ENCODE assay signal across 8 mouse cellular contexts in the genomic region with DNA sequence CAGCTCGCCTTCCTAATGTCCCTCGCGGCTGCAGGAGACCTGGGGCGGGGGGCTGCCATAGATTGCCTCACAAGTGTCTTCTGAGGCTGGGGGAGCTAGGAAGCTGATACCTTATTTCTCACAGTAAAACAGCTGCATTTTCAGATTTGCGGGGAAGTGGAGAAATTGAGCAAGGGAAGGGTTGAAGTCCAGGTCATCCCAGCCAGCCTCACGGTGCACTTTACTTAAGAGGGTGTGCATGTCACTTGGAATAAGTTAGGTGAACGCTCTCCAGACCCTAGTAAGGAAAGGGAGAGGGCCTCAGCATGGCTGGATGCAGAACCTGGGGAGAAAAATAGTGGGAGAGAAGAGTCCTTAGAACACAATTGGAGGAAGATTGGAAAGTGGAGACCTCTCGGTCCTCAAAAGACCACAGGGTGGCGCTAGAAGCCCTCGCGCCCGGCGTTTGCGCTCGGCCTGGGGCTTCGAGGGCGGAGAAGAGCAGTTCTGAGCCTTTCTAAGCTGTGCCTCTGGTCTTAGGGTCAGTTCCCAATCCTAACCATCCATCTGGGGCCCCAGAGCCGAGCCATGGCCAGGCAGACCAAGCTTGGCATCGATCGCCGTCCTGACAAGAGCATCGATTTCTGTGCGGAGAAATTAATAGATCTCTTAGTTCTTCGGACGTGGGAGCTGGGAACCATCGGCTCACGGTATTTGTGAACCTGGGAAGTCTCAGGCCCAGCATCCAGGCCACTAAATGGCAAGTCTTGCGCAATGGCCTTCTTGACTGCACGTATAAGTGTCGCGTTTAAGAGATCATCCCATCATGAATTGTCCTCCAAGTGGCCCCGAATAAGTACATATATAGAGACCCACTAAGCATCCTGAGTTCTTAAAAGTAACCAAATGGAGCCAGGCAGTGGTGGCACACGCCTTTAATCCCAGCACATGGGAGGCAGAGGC. TPM values are rescaled to one million over a fixed set of nuclear protein-coding genes. Genes with fewer than 3 reads are reported as not detected.
A peak's percentile ranks its signal among the peaks of the same experiment; 100 is the strongest.
DNase-seq lines count a peak whose midpoint lies in the region; ATAC-seq and TF ChIP-seq lines count a peak whose summit lies in the region.

No protein-coding gene starts in this region.

- no peaks in the 10 kb centered on the region for H3K36me3 ChIP-seq in G1E (replicated peaks)
- no peaks in the 10 kb centered on the region for H3K36me3 ChIP-seq in heart, postnatal 0 days (replicated peaks; ENCODE audit: control insufficient read depth, insufficient read depth, low read length)
- no peaks in the 10 kb centered on the region for H3K36me3 ChIP-seq in lung, embryonic 15.5 days

- no peak overlapping the region for H3K4me3 ChIP-seq in G1E (ENCODE audit: low read depth, low read length)
- no peak overlapping the region for H3K4me3 ChIP-seq in bone marrow, adult 2 months (replicated peaks; ENCODE audit: control insufficient read depth, low read depth, low read length)
- no peak overlapping the region for H3K4me3 ChIP-seq in embryonic fibroblast, embryonic 13.5 days (ENCODE audit: insufficient read depth, low read length)
- H3K4me3 ChIP-seq in heart, postnatal 0 days (ENCODE audit: low read depth, low read length) = peak overlapping the region; percentile 26
- H3K4me3 ChIP-seq in lung, embryonic 15.5 days = peak overlapping the region; percentile 23

- no peak overlapping the region for H3K27ac ChIP-seq in bone marrow, adult 2 months (ENCODE audit: control insufficient read depth, insufficient read depth, low read depth, low read length, poor library complexity)
- H3K27ac ChIP-seq in embryonic fibroblast, embryonic 13.5 days (ENCODE audit: insufficient read depth, low read length) = no peak overlapping the region
- H3K27ac ChIP-seq in heart, postnatal 0 days (ENCODE audit: low read depth) = no peak overlapping the region
- H3K27ac ChIP-seq in lung, embryonic 15.5 days = no peak overlapping the region

- H3K9me3 ChIP-seq in G1E (replicated peaks) = no peaks in the 10 kb centered on the region
- no peaks in the 10 kb centered on the region for H3K9me3 ChIP-seq in heart, postnatal 0 days (replicated peaks; ENCODE audit: control insufficient read depth, low read length)
- H3K9me3 ChIP-seq in lung, embryonic 15.5 days = no peaks in the 10 kb centered on the region

- H3K4me2 ChIP-seq in heart, postnatal 0 days (ENCODE audit: low read depth, low read length) = peak overlapping the region; percentile 34
- H3K4me2 ChIP-seq in lung, embryonic 15.5 days = peak overlapping the region; percentile 49

- TF ChIP-seq POLR2A in bone marrow, adult 2 months (IDR thresholded peaks at IDR 0.05; ENCODE audit: borderline replicate concordance, control insufficient read depth, low read depth, low read length) = no peak
- no peak for TF ChIP-seq POLR2A in embryonic fibroblast, embryonic 13.5 days (IDR thresholded peaks at IDR 0.05; ENCODE audit: low read depth, low read length)

- 12% methylated on average over 33 of the region's 33 CpGs for WGBS in bone marrow, adult 2 months
- WGBS in heart, postnatal 0 days = 16% methylated on average over 33 of the region's 33 CpGs
- 15% methylated on average over 33 of the region's 33 CpGs for WGBS in lung, embryonic 15.5 days

- peaks cover 1% of the 10 kb centered on the region; the same call in 1 of the 2 replicates for H3K4me1 ChIP-seq in G1E (ENCODE audit: insufficient read depth, low read depth, low read length)
- no peaks in the 10 kb centered on the region for H3K4me1 ChIP-seq in bone marrow, adult 2 months (ENCODE audit: control insufficient read depth, insufficient read depth, low read length)
- H3K4me1 ChIP-seq in embryonic fibroblast, embryonic 13.5 days (ENCODE audit: control insufficient read depth, insufficient read depth, low read length) = 0 out of 2 replicates have a peak, but pooled peaks cover 3% of the 10 kb centered on the region
- no peaks in the 10 kb centered on the region; the same call in 1 of the 2 replicates for H3K4me1 ChIP-seq in heart, postnatal 0 days (ENCODE audit: control insufficient read depth, insufficient read depth)
- H3K4me1 ChIP-seq in lung, embryonic 15.5 days = peaks cover 24% of the 10 kb centered on the region

- peaks cover 44% of the 10 kb centered on the region for H3K27me3 ChIP-seq in G1E (ENCODE audit: insufficient read depth, low read length)
- peaks cover 100% of the 10 kb centered on the region for H3K27me3 ChIP-seq in heart, postnatal 0 days (ENCODE audit: control insufficient read depth, insufficient read depth, low read length)
- peaks cover 100% of the 10 kb centered on the region for H3K27me3 ChIP-seq in lung, embryonic 15.5 days

- no peak for TF ChIP-seq CTCF in G1E (IDR thresholded peaks at IDR 0.05; ENCODE audit: low read depth, low read length)
- peak; percentile 55 for TF ChIP-seq CTCF in bone marrow, adult 2 months (IDR thresholded peaks at IDR 0.05; ENCODE audit: control insufficient read depth, insufficient read depth, low read length)
- peak; percentile 46; the same call in 1 of the 2 replicates for TF ChIP-seq CTCF in embryonic fibroblast, embryonic 13.5 days (IDR thresholded peaks at IDR 0.05; ENCODE audit: borderline replicate concordance, insufficient read depth, low read length)
- peak; percentile 72 for TF ChIP-seq CTCF in heart, postnatal 0 days (IDR thresholded peaks at IDR 0.05; ENCODE audit: low read depth)

- no peak for ATAC-seq in G1E (ENCODE audit: extremely low read depth, insufficient number of reproducible peaks, low FRiP score, poor library complexity, severe bottlenecking)
- 0 out of 2 replicates have a peak, but pooled peaks have one; percentile 18 for ATAC-seq in heart, postnatal 0 days (ENCODE audit: insufficient read depth, low read depth)
- ATAC-seq in lung, embryonic 15.5 days (ENCODE audit: borderline replicate concordance, extremely low read depth, low FRiP score, low TSS enrichment) = no peak

- peak; percentile 23 for DNase-seq in G1E (ENCODE audit: low spot score)
- peak; percentile 65 for DNase-seq in heart, postnatal 0 days (ENCODE audit: low spot score)
- peak; percentile 59 to 81 for DNase-seq in kidney, postnatal 36 days
- DNase-seq in ovary, postnatal 14 days (ENCODE audit: low spot score) = peak; percentile 65
- DNase-seq in urinary bladder, postnatal 36 days (ENCODE audit: low spot score in 2 of 2) = peak; percentile 44 to 56

- H3K9ac ChIP-seq in heart, postnatal 0 days (replicated peaks; ENCODE audit: low read depth, low read length) = no peak overlapping the region
- H3K9ac ChIP-seq in lung, embryonic 15.5 days = 0 out of 2 replicates have a peak overlapping the region, but pooled peaks have one; percentile 3

- no peak for TF ChIP-seq EP300 in heart, postnatal 0 days (IDR thresholded peaks at IDR 0.05; ENCODE audit: low read depth)

RNA-seq across cellular contexts. Expression of gene Ntrk1, which starts 0.6 kb away (rescaled TPM):
- total RNA-seq in G1E (2014; fragmentation: Nextera tagmentation) (not detected in 2 replicates), G1E (2017) (not detected in 2 replicates)
- not detected in 2 replicates for polyA plus RNA-seq in G1E (2012)
- polyA plus RNA-seq in bone marrow, adult 2 months (2011; ENCODE audit: insufficient read depth, insufficient read length, low replicate concordance, missing spikeins) = not detected in 2 replicates
- polyA plus RNA-seq in embryonic fibroblast, embryonic 13.5 days (2011; ENCODE audit: insufficient read length, low read depth, missing spikeins) = not detected in 2 replicates
- total RNA-seq in heart, postnatal 0 days (2014; rRNA removed; ENCODE audit: low replicate concordance) = 0.11 and 0.62 TPM in 2 replicates
- 0.15 and 0.16 TPM in 2 replicates for polyA plus RNA-seq in heart, postnatal 0 days (2015; fragmentation: Nextera tagmentation; extraction: Ambion mirVana)
- polyA plus RNA-seq in lung, embryonic 15.5 days (2015; fragmentation: Nextera tagmentation; extraction: Ambion mirVana) = 1.2 and 2.5 TPM in 2 replicates

RNA-seq across cellular contexts. Expression of gene Insrr, which starts 1.1 kb away (rescaled TPM):
- total RNA-seq in G1E (2014; fragmentation: Nextera tagmentation) (not detected in 2 replicates), G1E (2017) (0.05 and 0.06 TPM in 2 replicates)
- not detected in 2 replicates for polyA plus RNA-seq in G1E (2012)
- polyA plus RNA-seq in bone marrow, adult 2 months (2011; ENCODE audit: insufficient read depth, insufficient read length, low replicate concordance, missing spikeins) = not detected in 2 replicates
- polyA plus RNA-seq in embryonic fibroblast, embryonic 13.5 days (2011; ENCODE audit: insufficient read length, low read depth, missing spikeins) = not detected in 2 replicates
- not detected in 2 replicates for total RNA-seq in heart, postnatal 0 days (2014; rRNA removed; ENCODE audit: low replicate concordance)
- not detected in 2 replicates for polyA plus RNA-seq in heart, postnatal 0 days (2015; fragmentation: Nextera tagmentation; extraction: Ambion mirVana)
- polyA plus RNA-seq in lung, embryonic 15.5 days (2015; fragmentation: Nextera tagmentation; extraction: Ambion mirVana) = 0.09 and 0.16 TPM in 2 replicates

RNA-seq across cellular contexts. Expression of gene Pear1, which starts 28.5 kb away (rescaled TPM):
- total RNA-seq in G1E (2014; fragmentation: Nextera tagmentation) = not detected in 2 replicates
- under 0.01 and 0.05 TPM in 2 replicates for total RNA-seq in G1E (2017)
- not detected in 2 replicates for polyA plus RNA-seq in G1E (2012)
- polyA plus RNA-seq in bone marrow, adult 2 months (2011; ENCODE audit: insufficient read depth, insufficient read length, low replicate concordance, missing spikeins) = 17.6 and 22.4 TPM in 2 replicates
- polyA plus RNA-seq in embryonic fibroblast, embryonic 13.5 days (2011; ENCODE audit: insufficient read length, low read depth, missing spikeins) = 65.8 and 74.0 TPM in 2 replicates
- total RNA-seq in heart, postnatal 0 days (2014; rRNA removed; ENCODE audit: low replicate concordance) = 42.7 and 69.9 TPM in 2 replicates
- polyA plus RNA-seq in heart, postnatal 0 days (2015; fragmentation: Nextera tagmentation; extraction: Ambion mirVana) = 10.3 and 10.8 TPM in 2 replicates
- polyA plus RNA-seq in lung, embryonic 15.5 days (2015; fragmentation: Nextera tagmentation; extraction: Ambion mirVana) = 29.4 and 32.4 TPM in 2 replicates

RNA-seq across cellular contexts. Expression of gene Lrrc71, which starts 47.2 kb away (rescaled TPM):
- total RNA-seq in G1E (2014; fragmentation: Nextera tagmentation) (not detected in 2 replicates), G1E (2017) (0.23 and 0.33 TPM in 2 replicates)
- polyA plus RNA-seq in G1E (2012) = not detected in 2 replicates
- polyA plus RNA-seq in bone marrow, adult 2 months (2011; ENCODE audit: insufficient read depth, insufficient read length, low replicate concordance, missing spikeins) = 1.4 and 11.7 TPM in 2 replicates
- polyA plus RNA-seq in embryonic fibroblast, embryonic 13.5 days (2011; ENCODE audit: insufficient read length, low read depth, missing spikeins) = 1.1 and 1.2 TPM in 2 replicates
- 0.54 and 1.5 TPM in 2 replicates for total RNA-seq in heart, postnatal 0 days (2014; rRNA removed; ENCODE audit: low replicate concordance)
- polyA plus RNA-seq in heart, postnatal 0 days (2015; fragmentation: Nextera tagmentation; extraction: Ambion mirVana) = 0.12 and 0.38 TPM in 2 replicates
- polyA plus RNA-seq in lung, embryonic 15.5 days (2015; fragmentation: Nextera tagmentation; extraction: Ambion mirVana) = 1.3 and 1.6 TPM in 2 replicates

RNA-seq across cellular contexts. Expression of gene Sh2d2a, which starts 50.9 kb away (rescaled TPM):
- total RNA-seq in G1E (2014; fragmentation: Nextera tagmentation) = not detected in 2 replicates
- total RNA-seq in G1E (2017) = 0.16 and 0.17 TPM in 2 replicates
- not detected in 2 replicates for polyA plus RNA-seq in G1E (2012)
- 0.79 and 3.0 TPM in 2 replicates for polyA plus RNA-seq in bone marrow, adult 2 months (2011; ENCODE audit: insufficient read depth, insufficient read length, low replicate concordance, missing spikeins)
- not detected in 2 replicates for polyA plus RNA-seq in embryonic fibroblast, embryonic 13.5 days (2011; ENCODE audit: insufficient read length, low read depth, missing spikeins)
- total RNA-seq in heart, postnatal 0 days (2014; rRNA removed; ENCODE audit: low replicate concordance) = 1.7 TPM in 1 of 2 replicates, not detected in the other
- polyA plus RNA-seq in heart, postnatal 0 days (2015; fragmentation: Nextera tagmentation; extraction: Ambion mirVana) = 0.08 and 0.10 TPM in 2 replicates
- 0.42 and 1.0 TPM in 2 replicates for polyA plus RNA-seq in lung, embryonic 15.5 days (2015; fragmentation: Nextera tagmentation; extraction: Ambion mirVana)

Comparison
In these comparisons a context has a peak if more than half of its experiments do, and no peak if none do; other contexts are left out.
1. H3K4me3 ChIP-seq: peak in heart, postnatal 0 days (single experiment) and lung, embryonic 15.5 days (single experiment); none in G1E (single experiment), bone marrow, adult 2 months (single experiment) and embryonic fibroblast, embryonic 13.5 days (single experiment).
2. RNA of gene Pear1, which starts 28.5 kb away (polyA plus RNA-seq): 65.8 to 74.0 TPM in embryonic fibroblast, embryonic 13.5 days, 29.4 to 32.4 TPM in lung, embryonic 15.5 days, 17.6 to 22.4 TPM in bone marrow, adult 2 months and 10.3 to 10.8 TPM in heart, postnatal 0 days; not detected in G1E; every median in the first group is over 10 times any median in the second.
3. Peak in every context shown above with its lines, with median percentiles within 50 percentile points of each other: DNase-seq.